Mouse (Mus musculus): ENCODE measurements around the gene Gpr176.

Gpr176 gene

DNA sequence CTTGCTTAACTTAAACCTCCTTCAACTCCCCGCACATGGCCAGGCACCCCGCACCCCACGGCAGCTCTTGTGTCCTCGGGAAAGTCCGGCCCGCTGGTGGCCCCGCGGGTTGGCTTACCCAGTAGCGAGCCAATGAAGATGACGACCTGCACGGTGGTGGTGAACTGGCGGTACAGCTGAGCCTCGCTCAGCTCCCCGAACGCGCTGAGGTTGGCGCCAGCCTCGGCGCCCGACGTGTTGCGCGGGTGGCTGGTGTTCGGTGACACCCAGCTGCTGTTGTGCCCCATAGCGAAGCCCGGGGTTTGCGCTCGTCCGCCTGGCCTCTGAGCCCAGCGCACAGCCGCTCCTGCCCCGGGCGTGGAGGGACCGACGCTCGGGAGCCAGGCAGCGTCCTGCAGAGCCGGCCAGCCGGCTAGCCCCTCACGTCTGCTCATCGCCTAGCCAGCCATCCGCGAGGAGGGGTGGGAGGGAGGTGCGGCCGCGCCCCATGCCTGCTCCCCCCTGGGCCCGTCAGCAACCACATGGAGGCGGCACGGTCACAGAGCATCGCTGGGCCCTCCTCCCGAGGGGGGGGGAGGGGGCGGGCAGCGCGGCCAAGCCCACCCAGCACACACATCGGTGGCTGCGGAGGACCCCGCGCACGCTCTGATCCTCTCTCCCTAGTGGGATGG lies at the start of gene Gpr176:
Gene Gpr176 (minus strand): TSS at position 519 of the 671 bp plus-strand sequence.
- DNase-seq = peak; percentile 27

- no peak for DNase-seq
Observed at GRCm38 (mm10) chr2:118422385-118422784, 49.2 kb upstream of the Gpr176 start.

- DNase-seq = no peak
Observed at GRCm38 (mm10) chr2:118421951-118422350, 48.7 kb upstream of the Gpr176 start.

DNA sequence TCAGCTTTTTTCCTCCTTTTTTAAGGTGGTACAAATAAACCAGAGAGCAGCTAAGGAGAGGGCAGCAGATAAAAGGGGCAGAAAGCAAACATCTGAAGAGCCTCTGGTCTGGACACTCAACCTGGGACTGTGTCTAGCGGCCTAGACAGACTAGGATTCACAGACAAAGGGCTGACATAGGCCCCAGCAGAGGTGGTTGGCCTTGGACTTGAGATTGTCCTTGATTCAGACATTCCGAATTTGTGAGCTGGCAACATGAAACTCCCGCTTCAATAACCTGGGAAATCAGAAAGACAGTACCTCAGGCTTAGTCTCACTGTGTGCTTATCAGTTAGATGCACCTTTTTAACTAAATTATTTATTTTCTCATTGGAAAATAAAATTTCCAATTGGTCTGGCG lies 44.9 kb upstream of the Gpr176 start:
- no peak for DNase-seq

- DNase-seq = no peak
Observed at GRCm38 (mm10) chr2:118415601-118416355, 42.6 kb upstream of the Gpr176 start.

GRCm38 (mm10) chr2:118412821-118413220 lies 39.6 kb upstream of the Gpr176 start:
- DNase-seq = no peak

GRCm38 (mm10) chr2:118408336-118408895 lies 35.2 kb upstream of the Gpr176 start:
- DNase-seq = no peak

DNA sequence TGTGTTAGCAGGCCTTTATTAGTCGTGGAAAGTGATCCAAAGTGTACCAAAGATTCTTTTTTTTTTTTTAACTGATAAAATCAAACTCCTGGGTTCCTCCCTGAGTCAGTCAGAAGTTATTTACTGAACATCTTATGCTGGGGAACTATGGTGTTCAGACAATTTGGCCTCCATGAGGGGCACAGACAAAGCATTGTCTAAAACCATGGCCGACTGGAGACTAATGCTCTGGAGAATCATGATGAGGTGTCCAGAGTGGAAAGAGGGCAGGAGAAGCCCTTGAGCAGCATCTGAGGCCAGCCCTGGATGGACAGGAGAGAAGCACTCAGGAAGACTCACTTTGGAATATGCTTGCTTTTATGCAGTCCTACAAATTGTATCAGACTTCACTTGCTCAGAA lies 33.6 kb upstream of the Gpr176 start:
- no peak for DNase-seq

- no peak for DNase-seq
Observed at GRCm38 (mm10) chr2:118405568-118405967, 32.3 kb upstream of the Gpr176 start.

DNA sequence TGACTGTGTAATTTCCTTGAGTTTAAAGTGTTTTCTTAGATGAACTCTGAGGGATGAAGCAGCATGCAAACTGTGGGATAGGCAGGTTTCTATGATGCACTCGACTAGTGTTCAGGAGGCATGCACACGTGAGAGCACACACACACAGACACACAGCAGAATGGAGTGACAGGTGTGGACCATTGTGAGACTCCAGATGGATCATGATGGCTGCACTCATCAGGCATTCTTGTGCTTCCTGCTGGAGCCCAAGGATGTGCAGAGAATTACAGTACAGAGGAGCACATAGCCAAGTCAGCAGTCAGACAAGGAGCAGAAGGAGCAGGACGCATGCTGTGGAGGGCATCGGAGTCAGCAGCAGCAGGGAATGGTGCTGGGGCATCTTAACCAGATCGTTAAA lies 31.1 kb upstream of the Gpr176 start:
- DNase-seq = no peak

DNA sequence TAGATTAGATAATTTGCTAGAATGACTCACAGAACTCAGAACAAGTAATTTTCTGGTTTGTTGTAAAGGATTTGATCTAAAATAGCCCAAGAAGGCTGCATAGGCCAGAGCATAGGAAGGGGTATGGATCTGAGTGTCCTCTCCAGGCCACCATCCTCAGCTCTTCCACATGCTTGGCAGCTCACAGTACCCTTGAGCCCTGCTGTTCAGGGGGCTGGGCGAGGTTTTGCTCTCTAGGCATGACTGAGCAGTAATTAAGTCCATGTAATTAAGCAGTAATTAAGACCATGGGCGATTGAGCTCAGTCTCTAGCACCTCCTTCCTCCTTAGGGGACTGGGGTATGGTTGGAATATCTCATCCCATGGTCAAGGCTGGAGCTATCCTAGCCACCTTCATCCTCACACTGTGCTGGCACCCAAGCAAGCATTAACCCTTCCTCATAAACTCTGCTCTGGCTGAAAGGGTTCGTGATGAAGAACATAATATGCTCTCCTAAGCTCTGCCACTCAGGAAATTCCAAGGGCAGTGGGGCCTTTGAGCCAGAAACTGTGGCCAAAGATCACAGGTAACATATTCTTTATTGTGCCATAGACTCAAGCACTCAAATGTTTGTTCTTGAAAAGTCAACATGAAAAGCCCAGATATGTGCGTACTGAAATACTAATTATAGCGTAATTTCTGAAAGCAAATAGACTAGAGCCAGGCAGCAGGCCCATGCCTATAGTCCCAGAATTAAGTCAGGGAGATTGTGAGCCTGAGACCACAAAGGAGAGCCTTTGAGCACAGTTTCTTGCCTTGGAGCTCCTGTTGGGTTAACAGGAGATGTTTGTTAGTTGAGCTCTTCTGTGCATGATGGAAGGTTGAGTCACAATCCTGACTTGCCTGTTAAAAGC lies 28.9 kb upstream of the Gpr176 start:
- no peak for DNase-seq

DNA sequence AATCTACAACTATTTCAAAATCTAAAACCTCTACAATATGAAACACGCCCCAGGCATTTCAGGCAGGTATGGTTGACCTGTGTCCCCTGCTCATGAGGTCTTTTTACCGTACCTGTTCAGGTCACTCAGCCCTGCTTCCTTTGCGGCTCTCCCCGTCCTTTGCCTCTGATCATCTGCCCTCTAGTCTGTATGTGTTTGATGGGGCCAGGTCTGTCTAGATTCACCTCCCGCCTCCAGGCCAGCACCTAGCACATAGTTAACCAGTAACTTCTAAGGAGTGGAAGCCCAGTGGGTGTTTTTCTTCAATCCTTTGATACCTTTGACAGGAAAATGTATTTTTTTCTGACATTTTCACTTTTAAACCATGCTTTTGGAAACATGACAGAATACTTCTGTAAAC lies 26.5 kb upstream of the Gpr176 start:
- DNase-seq = no peak

DNA sequence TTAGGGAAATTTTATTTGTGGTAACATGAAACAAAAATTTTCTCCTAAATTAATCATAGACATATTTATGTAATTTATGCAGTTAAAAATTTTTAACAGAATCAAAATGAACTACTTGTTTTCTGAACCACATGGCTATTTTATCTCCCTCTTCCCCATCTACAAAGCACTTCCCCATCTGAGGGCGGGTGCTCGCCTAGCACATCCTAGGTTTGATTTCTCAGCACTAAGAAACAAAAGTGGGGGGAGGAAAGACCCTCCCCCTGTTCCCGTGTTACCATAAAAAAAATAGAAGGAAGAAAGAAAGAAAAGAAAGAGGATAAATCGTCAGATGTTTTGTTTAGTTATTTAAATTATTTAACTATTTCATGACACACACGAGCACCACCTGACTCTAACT lies 18.0 kb upstream of the Gpr176 start:
- no peak for DNase-seq

DNA sequence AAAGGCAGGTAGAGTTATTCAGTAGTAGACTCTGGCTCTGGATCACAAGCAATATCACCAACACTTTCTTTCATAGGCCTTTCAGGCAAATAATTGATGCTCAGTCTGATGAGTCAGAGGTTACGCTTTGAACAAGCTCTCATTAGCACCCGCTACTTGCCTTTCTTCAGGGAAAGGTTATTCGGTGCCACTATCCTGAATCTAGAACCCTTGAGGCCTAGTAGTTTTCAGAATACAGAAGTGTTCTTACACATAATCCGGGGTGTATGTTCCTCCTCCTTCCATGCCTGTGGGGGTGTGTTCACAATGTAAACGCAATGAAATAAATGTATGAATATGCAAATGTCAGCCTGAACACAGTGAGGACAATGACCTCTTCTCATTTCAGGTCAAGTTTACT lies 16.9 kb upstream of the Gpr176 start:
- no peak for DNase-seq

DNA sequence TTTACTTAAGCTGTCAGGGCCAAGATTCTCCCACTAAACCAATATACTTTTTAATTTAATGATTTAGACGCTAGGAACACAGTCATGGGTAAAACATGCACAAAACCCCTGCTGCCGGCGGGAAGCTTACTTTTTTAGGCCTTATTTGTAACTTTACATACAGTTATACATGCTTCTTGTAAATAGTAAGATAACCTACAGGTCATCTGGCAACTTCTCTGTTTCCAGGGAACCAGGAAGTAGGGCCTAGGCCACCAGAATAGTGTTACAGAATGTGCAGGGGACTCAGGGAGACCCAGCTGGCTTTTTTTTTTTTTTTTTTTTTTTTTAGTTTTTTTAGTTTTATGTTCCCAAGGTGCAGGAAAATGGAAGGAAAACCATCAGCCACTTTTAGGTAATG lies 16.4 kb upstream of the Gpr176 start:
- no peak for DNase-seq

DNA sequence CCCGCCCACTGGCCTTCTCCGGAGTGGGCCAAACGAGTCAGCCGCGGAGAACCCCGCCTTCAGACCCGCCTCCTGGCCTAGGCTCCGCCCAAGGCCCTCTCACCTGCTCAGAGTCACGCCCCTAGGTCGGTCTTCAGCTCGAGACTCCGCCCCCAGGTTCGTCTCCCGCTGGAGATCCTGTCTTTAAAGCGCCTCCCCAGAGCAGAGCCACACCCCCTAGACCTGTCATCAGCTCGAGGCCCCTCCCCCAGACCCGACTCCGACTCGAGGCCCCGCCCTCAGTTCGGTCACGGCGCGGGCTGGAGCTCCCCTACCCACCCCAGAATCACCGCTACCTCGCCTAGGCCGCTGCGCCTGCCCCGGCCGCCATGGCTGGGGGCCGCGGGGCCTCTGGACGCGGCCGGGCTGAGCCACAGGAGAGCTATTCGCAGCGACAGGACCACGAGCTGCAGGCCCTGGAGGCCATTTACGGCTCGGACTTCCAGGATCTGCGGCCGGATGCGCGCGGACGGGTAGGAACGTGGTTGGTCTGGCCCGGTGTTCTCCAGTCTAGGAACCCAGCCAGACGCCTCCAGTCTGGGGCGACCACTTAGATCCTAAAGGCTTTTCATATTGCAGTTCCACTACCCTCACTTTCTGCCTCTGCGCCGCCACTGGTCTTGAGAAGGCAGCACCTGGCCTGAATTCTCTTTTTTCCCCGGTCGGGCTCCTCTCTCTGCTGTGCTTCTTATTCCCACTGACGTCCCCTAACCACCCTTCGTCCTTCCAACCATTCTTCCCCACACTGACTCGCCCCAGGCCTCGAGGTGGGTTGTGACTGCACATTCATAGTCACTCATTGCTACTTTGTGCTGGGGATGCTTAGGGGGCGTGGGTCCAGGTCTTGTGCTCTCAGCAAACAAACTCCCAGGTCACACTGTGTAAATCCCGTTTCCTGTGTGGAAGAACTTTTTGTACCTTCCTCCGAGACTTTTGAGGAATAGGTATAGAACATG lies 15.4 kb upstream of the Gpr176 start, which contains the start of gene Eif2ak4:
Gene Eif2ak4 (plus strand): TSS at position 278 of the 995 bp plus-strand sequence.
- DNase-seq = peak; percentile 100

DNA sequence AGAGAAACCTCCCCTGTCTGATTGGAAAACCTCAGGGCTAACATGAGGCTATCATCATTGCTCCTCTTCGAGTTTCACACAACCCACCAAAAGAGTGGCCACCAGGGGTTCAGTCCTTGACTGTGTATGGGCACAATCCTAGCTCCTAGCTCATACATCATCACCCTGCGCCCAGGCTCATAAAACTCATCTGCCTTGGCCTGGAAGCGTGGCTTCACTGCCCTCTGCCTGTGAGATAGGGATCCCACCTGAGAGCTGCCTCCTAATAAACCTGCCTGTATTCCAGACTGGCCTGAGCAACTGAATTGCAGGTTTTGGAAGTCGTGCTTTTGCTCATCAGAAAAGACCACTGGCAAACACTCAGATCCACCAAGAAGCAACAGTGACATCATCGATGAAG lies 10.2 kb upstream of the Gpr176 start:
- no peak for DNase-seq

DNA sequence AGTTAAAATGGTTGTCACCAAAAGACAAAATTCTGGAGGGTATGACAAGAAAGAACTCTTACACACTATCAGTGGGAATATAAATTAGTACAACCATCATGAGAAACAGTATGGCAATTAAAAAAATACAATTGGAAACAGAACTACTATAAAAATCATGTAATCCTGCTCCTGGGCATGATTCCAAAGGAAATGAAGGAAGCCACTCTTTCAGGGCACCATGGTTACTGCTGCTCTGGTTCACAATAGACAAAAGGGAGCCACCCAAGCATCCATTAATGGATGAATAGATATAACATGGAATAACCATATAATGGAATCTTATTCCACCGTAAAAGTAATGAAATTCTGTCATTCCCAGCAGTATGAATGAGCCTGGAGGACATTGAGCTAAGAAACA lies 6.5 kb upstream of the Gpr176 start:
- no peak for DNase-seq

DNA sequence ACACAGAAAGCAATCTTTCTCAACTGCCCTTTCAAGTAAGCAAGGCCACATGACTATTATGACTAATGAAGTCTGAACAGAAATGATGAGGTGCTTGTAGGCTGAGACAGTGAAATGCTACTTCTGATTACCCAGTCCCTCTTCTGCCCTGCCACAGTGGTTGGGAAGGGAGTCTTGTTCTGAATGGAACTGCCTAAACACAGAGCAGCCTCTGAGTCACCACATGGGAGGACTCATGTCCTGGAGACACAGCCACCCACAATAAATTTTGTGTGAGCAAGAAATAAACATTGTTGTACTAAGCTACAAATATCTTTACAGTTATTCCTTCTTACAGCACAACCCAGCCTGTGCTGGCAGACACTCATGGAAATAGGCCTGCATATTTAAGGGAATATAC lies 2.7 kb upstream of the Gpr176 start:
- DNase-seq = no peak

DNA sequence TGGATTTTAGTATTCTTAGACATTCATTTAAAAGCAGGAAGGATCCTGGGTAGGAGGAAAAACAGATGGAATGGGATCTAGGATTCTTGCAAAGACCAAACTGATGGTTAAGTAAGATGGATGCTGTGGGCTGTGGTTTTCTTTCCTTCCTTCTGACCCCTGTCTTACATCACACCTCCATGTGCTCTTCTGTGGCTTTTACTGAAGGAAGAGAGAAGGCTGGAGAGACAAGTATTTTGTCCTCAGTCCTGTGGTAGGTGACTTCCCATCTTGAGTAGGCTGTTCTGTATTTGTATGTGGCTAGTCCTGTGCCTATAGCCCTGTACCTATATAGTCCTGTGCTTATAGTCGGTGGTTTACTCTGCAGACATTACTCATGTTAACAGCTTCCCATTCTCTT lies 2.3 kb upstream of the Gpr176 start:
- no peak for DNase-seq

DNA sequence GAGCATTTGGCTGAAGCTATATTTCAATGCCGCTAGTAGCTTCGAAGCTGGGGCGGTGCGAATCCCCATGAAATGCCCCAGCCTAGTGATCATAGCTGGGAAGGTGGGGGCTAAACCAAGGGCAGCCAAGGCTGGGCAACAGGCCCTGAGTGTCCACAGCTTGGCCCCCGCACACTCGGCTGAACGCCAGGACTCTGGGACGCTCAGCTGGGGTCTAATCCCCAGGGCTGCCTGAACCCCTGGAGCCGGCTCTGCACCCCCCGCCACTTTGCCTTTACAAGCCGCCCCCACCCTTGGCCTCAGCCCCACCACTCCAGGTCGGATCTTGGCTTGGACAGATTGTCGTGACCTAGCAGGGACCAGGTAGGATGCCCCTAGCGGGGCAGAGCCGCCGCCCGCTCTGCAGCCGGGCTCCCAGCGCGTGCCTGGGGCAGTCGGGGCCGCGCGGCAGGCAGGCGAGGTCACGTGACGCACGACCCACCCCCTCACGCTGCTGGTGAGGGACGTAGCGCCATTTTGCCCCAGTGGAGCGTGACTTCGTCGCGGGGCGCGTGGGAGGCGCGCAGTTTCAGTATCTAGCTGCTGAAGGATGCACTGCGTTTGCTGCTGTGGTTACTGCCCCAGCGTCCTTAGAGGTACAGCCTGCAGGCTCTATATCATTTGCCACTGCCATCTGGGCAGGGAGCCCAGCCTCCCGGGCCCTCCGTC lies 507 bp upstream of the Gpr176 start:
- DNase-seq = peak; percentile 68
